Mouse (Mus musculus): Measurements from ENCODE around the gene Apex2. TPM values are rescaled to one million over a fixed set of nuclear protein-coding genes. Genes with fewer than 3 reads are reported as not detected.
"Not testable (repeated sequence)": the region's sequence is repeated elsewhere in the genome, so short reads cannot be mapped to it uniquely, and the experiment has no call there.

Gene Apex2
- polyA plus RNA-seq, 1 experiment: 12.0 TPM

- H3K27ac ChIP-seq (ENCODE audit: insufficient read depth, low read length): no peak overlapping the region; the same call in 1 of the 2 replicates
Observed at GRCm38 (mm10) chrX:150511274-150511673, 78.4 kb downstream of the Apex2 start.

GRCm38 (mm10) chrX:150510631-150511030 is 79.0 kb downstream of the Apex2 start:
- Histone ChIP-seq H3K4me3 (ENCODE audit: insufficient read depth, low read length) (no peak overlapping the region), H3K27ac (ENCODE audit: insufficient read depth, low read length) (no peak overlapping the region), H3K4me1 (ENCODE audit: control insufficient read depth, insufficient read depth, low read length) (no peaks in the 10 kb centered on the region)
- TF ChIP-seq CTCF (IDR thresholded peaks at IDR 0.05; ENCODE audit: extremely low read depth, insufficient read depth, low read length) (no peak), POLR2A (IDR thresholded peaks at IDR 0.05; ENCODE audit: extremely low read depth, insufficient read depth, low read length) (no peak)

More at GRCm38 (mm10) chrX:150511274-150511673, 78.4 kb downstream of the Apex2 start:
- Histone ChIP-seq H3K4me1 (ENCODE audit: control insufficient read depth, insufficient read depth, low read length) (no peaks in the 10 kb centered on the region), H3K4me3 (ENCODE audit: insufficient read depth, low read length) (no peak overlapping the region)
- TF ChIP-seq POLR2A (IDR thresholded peaks at IDR 0.05; ENCODE audit: extremely low read depth, insufficient read depth, low read length): no peak
- TF ChIP-seq CTCF (IDR thresholded peaks at IDR 0.05; ENCODE audit: extremely low read depth, insufficient read depth, low read length): no peak

GRCm38 (mm10) chrX:150508696-150509095 is 81.0 kb downstream of the Apex2 start:
- TF ChIP-seq CTCF (IDR thresholded peaks at IDR 0.05; ENCODE audit: extremely low read depth, insufficient read depth, low read length) (no peak), POLR2A (IDR thresholded peaks at IDR 0.05; ENCODE audit: extremely low read depth, insufficient read depth, low read length) (no peak)
- peak overlapping the region; percentile 29; the same call in 1 of the 2 replicates for H3K27ac ChIP-seq (ENCODE audit: insufficient read depth, low read length)
- H3K4me3 ChIP-seq (ENCODE audit: insufficient read depth, low read length): no peak overlapping the region
- H3K4me1 ChIP-seq (ENCODE audit: control insufficient read depth, insufficient read depth, low read length): no peaks in the 10 kb centered on the region

- H3K4me1 ChIP-seq (ENCODE audit: control insufficient read depth, insufficient read depth, low read length); H3K4me3 ChIP-seq (ENCODE audit: insufficient read depth, low read length); H3K27ac ChIP-seq (ENCODE audit: insufficient read depth, low read length): not testable (repeated sequence)
Observed at GRCm38 (mm10) chrX:150487811-150488210, 101.9 kb downstream of the Apex2 start.

- H3K4me3 ChIP-seq (ENCODE audit: insufficient read depth, low read length); H3K4me1 ChIP-seq (ENCODE audit: control insufficient read depth, insufficient read depth, low read length); H3K27ac ChIP-seq (ENCODE audit: insufficient read depth, low read length): not testable (repeated sequence)
Observed at GRCm38 (mm10) chrX:150486314-150487030, 103.2 kb downstream of the Apex2 start.

GRCm38 (mm10) chrX:150477854-150478780 is 111.6 kb downstream of the Apex2 start:
- TF ChIP-seq POLR2A (IDR thresholded peaks at IDR 0.05; ENCODE audit: extremely low read depth, insufficient read depth, low read length): peak; percentile 35; the same call in 1 of the 2 replicates
- TF ChIP-seq CTCF (IDR thresholded peaks at IDR 0.05; ENCODE audit: extremely low read depth, insufficient read depth, low read length): peak; percentile 58
- Histone ChIP-seq H3K4me1 (ENCODE audit: control insufficient read depth, insufficient read depth, low read length) (no peaks in the 10 kb centered on the region), H3K4me3 (ENCODE audit: insufficient read depth, low read length) (peak overlapping the region; percentile 95), H3K27ac (ENCODE audit: insufficient read depth, low read length) (peak overlapping the region; percentile 96)

GRCm38 (mm10) chrX:150471416-150471815 is 118.3 kb downstream of the Apex2 start:
- Histone ChIP-seq H3K27ac (ENCODE audit: insufficient read depth, low read length) (no peak overlapping the region), H3K4me1 (ENCODE audit: control insufficient read depth, insufficient read depth, low read length) (no peaks in the 10 kb centered on the region), H3K4me3 (ENCODE audit: insufficient read depth, low read length) (no peak overlapping the region)
- no peak for TF ChIP-seq CTCF (IDR thresholded peaks at IDR 0.05; ENCODE audit: extremely low read depth, insufficient read depth, low read length)
- no peak for TF ChIP-seq POLR2A (IDR thresholded peaks at IDR 0.05; ENCODE audit: extremely low read depth, insufficient read depth, low read length)

Other genes with a start within 250 kb of the Apex2 start
- gene Tmem29, start 130.7 kb downstream of the Apex2 start, polyA plus RNA-seq (2012; rRNA removed): 38.7 and 39.4 TPM in 2 replicates
- 2.0 and 2.8 TPM in 2 replicates for gene Alas2, start 42.5 kb downstream of the Apex2 start, polyA plus RNA-seq (2012; rRNA removed)
- 1.8 and 2.1 TPM in 2 replicates for gene Pfkfb1, start 1.6 kb downstream of the Apex2 start, polyA plus RNA-seq (2012; rRNA removed)
- gene Tro, start 67.7 kb upstream of the Apex2 start, polyA plus RNA-seq (2012; rRNA removed): 92.1 and 95.7 TPM in 2 replicates
- gene Maged2, start 224.5 kb upstream of the Apex2 start, polyA plus RNA-seq (2012; rRNA removed): 43.1 and 45.2 TPM in 2 replicates

All from cortical plate, adult 2 months (tissue).